Mouse (Mus musculus): ENCODE measurements around the gene Zfp143.
"Not testable (repeated sequence)": the region's sequence is repeated elsewhere in the genome, so short reads cannot be mapped to it uniquely, and the experiment has no call there.

Gene Zfp143

GRCm38 (mm10) chr7:110132272-110132671 lies 71.3 kb downstream of the Zfp143 start:
- not testable (repeated sequence) for DNase-seq (ENCODE audit: extremely low spot score, low spot score)

- no peak for DNase-seq (ENCODE audit: extremely low spot score, low spot score)
These were observed 73.0 kb downstream of the Zfp143 start for GRCm38 (mm10) chr7:110133988-110134387.

DNA sequence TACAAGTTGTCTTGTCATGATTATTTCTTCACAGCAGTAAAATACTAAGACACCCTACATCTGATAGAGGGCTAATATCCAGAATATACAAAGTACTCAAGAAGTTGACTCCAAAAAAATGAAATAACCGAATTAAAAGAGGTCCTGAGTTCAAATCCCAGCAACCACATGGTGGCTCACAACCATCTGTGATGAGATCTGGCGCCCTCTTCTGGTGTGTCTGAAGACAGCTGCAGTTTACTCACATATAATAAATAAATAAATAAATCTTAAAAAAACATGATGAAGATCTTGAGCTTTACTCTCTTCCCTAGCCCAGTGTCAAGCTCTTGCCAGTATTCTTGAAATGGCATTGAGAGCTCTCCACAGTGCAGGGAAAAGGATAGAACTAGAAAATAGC lies 77.5 kb downstream of the Zfp143 start:
- DNase-seq (ENCODE audit: extremely low spot score, low spot score) = no peak

- no peak for DNase-seq (ENCODE audit: extremely low spot score, low spot score)
These were observed 82.8 kb downstream of the Zfp143 start for GRCm38 (mm10) chr7:110143863-110144262.
